32 mouse cellular contexts compared by ENCODE assay signal in the genomic region with DNA sequence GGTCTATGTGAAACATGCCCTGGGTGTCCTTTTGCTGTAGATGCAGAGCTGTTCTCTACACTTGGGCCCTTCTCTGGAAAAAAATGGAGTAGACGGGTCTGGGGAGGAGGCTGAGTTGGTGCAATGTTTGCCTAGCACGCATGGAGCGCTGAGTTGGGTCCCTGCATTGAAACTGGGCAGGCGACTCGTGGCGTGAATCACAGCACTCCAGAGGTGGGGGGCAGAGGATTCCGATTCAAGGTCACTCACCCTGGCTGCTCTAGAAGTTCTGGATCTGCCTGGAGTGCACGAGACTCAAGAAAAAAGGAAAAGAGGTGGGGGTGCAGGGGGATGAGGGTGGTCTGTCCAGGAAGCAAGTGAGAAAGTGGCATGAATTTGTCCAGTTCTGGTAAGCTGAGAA. TPM values are rescaled to one million over a fixed set of nuclear protein-coding genes. Genes with fewer than 3 reads are reported as not detected.
DNase-seq lines count a peak whose midpoint lies in the region; ATAC-seq and TF ChIP-seq lines count a peak whose summit lies in the region.
"Had no signal": no experiment of that assay in that cellular context is flagged by ENCODE, and none has a peak within 500 bp of the region (broad histone marks: within the 10 kb centered on the region; RNA-seq: fewer than 3 reads in every experiment).

No protein-coding gene starts in this region.

- no peaks in the 10 kb centered on the region for H3K27me3 ChIP-seq in heart, embryonic 10.5 days (ENCODE audit: insufficient read depth, poor library complexity, severe bottlenecking)
- H3K27me3 ChIP-seq in lung, postnatal 0 days (replicated peaks; ENCODE audit: insufficient read depth, low read length): no peaks in the 10 kb centered on the region
- no peaks in the 10 kb centered on the region for H3K27me3 ChIP-seq in midbrain, embryonic 11.5 days (ENCODE audit: control insufficient read depth, insufficient read depth, low read length)
- H3K27me3 ChIP-seq: embryonic facial prominence, embryonic 12.5 days; hindbrain, embryonic 13.5 days; limb, embryonic 12.5 days; liver, embryonic 15.5 days; midbrain, embryonic 13.5 days had no signal

- no peaks in the 10 kb centered on the region for H3K36me3 ChIP-seq in heart, embryonic 10.5 days
- H3K36me3 ChIP-seq in lung, postnatal 0 days (ENCODE audit: insufficient read depth, low read length): no peaks in the 10 kb centered on the region
- no peaks in the 10 kb centered on the region for H3K36me3 ChIP-seq in midbrain, embryonic 11.5 days (ENCODE audit: control insufficient read depth, insufficient read depth, low read length)
- H3K36me3 ChIP-seq: midbrain, embryonic 13.5 days had no signal

- TF ChIP-seq POLR2A in olfactory bulb, adult 2 months (IDR thresholded peaks at IDR 0.05; ENCODE audit: insufficient read depth, low read depth, low read length): no peak

- DNase-seq in heart, embryonic 10.5 days (ENCODE audit: low spot score): no peak
- DNase-seq in heart, postnatal 10 days: no peak
- DNase-seq in lung, postnatal 0 days (ENCODE audit: low spot score): no peak
- DNase-seq in lung, postnatal 14 days: no peak
- DNase-seq in urinary bladder, adult 2 months (ENCODE audit: low spot score): no peak
- no peak for DNase-seq in midbrain, embryonic 11.5 days (ENCODE audit: low spot score, missing footprints)
- DNase-seq: cerebellum, adult 11 months; cerebellum, adult 9-10 months; cerebellum, postnatal 36 days; embryo, embryonic 11 days; gastrocnemius, postnatal 25 days; heart, adult 11 months; heart, postnatal 4 days; kidney, adult 8-10 months; kidney, postnatal 4 days; lung, embryonic 14.5 days; retina, postnatal 1 day; right cerebral cortex, postnatal 14 days; thymus, adult 2 months; thymus, postnatal 36 days had no signal

- WGBS in heart, embryonic 10.5 days: 84% methylated on average over 8 of the region's 8 CpGs
- 63% methylated on average over 8 of the region's 8 CpGs for WGBS in lung, postnatal 0 days
- WGBS in olfactory bulb, adult 2 months: 61% methylated on average over 8 of the region's 8 CpGs
- 90% methylated on average over 8 of the region's 8 CpGs for WGBS in midbrain, embryonic 11.5 days

- peak; percentile 48 for ATAC-seq in lung, postnatal 0 days
- no peak for ATAC-seq in midbrain, embryonic 11.5 days (ENCODE audit: low FRiP score)
- ATAC-seq: CD4-positive, CD25-positive, alpha-beta regulatory T cell, adult 4 months; forebrain, embryonic 16.5 days; intestine, embryonic 16.5 days; midbrain, embryonic 13.5 days had no signal

- H3K27ac ChIP-seq in heart, embryonic 10.5 days: 0 out of 2 replicates have a peak overlapping the region, but pooled peaks have one; percentile 17
- peak overlapping the region; percentile 81 for H3K27ac ChIP-seq in lung, postnatal 0 days (ENCODE audit: low read length)
- H3K27ac ChIP-seq in olfactory bulb, adult 2 months (ENCODE audit: insufficient read depth, low read depth, low read length): peak overlapping the region; percentile 58
- H3K27ac ChIP-seq in midbrain, embryonic 11.5 days (ENCODE audit: low read depth, low read length): no peak overlapping the region
- H3K27ac ChIP-seq: embryonic facial prominence, embryonic 12.5 days; hindbrain, embryonic 13.5 days; kidney, postnatal 0 days; limb, embryonic 12.5 days; liver, embryonic 15.5 days; midbrain, embryonic 13.5 days had no signal

- H3K4me3 ChIP-seq in heart, embryonic 10.5 days: no peak overlapping the region
- H3K4me3 ChIP-seq in lung, postnatal 0 days (ENCODE audit: low read depth, low read length): no peak overlapping the region
- H3K4me3 ChIP-seq in olfactory bulb, adult 2 months (ENCODE audit: insufficient read depth, low read depth, low read length): no peak overlapping the region
- no peak overlapping the region for H3K4me3 ChIP-seq in midbrain, embryonic 11.5 days (ENCODE audit: low read depth, low read length)
- H3K4me3 ChIP-seq: embryonic facial prominence, embryonic 12.5 days; erythroblast, embryonic 14.5 days; hindbrain, embryonic 13.5 days; limb, embryonic 12.5 days; liver, embryonic 15.5 days; midbrain, embryonic 13.5 days had no signal

- H3K9ac ChIP-seq in lung, postnatal 0 days (replicated peaks; ENCODE audit: low read depth): no peak overlapping the region
- H3K9ac ChIP-seq in midbrain, embryonic 11.5 days (ENCODE audit: low read length): no peak overlapping the region
- H3K9ac ChIP-seq: embryonic facial prominence, embryonic 12.5 days; hindbrain, embryonic 13.5 days; limb, embryonic 12.5 days; liver, embryonic 15.5 days; lung, embryonic 14.5 days; midbrain, embryonic 13.5 days had no signal

- no peak for TF ChIP-seq EP300 in lung, postnatal 0 days (IDR thresholded peaks at IDR 0.05)

- peaks cover 39% of the 10 kb centered on the region for H3K4me1 ChIP-seq in heart, embryonic 10.5 days
- H3K4me1 ChIP-seq in lung, postnatal 0 days (ENCODE audit: insufficient read depth, low read depth, low read length): peaks cover 43% of the 10 kb centered on the region; the same call in 1 of the 2 replicates
- peaks cover 45% of the 10 kb centered on the region for H3K4me1 ChIP-seq in olfactory bulb, adult 2 months (ENCODE audit: control insufficient read depth, insufficient read depth, low read length)
- H3K4me1 ChIP-seq in midbrain, embryonic 11.5 days (ENCODE audit: control insufficient read depth, insufficient read depth, low read length): peaks cover 13% of the 10 kb centered on the region
- H3K4me1 ChIP-seq: embryonic facial prominence, embryonic 12.5 days had no signal

- no peak for TF ChIP-seq CTCF in lung, postnatal 0 days (IDR thresholded peaks at IDR 0.05)
- TF ChIP-seq CTCF in olfactory bulb, adult 2 months (IDR thresholded peaks at IDR 0.05; ENCODE audit: insufficient read depth, low read depth, low read length): no peak

- intact Hi-C loops in heart, postnatal 10 days (cut with DNase I): no loop called here

- no peaks in the 10 kb centered on the region for H3K9me3 ChIP-seq in heart, embryonic 10.5 days
- H3K9me3 ChIP-seq in lung, postnatal 0 days (ENCODE audit: low read length): no peaks in the 10 kb centered on the region
- no peaks in the 10 kb centered on the region for H3K9me3 ChIP-seq in midbrain, embryonic 11.5 days (ENCODE audit: control insufficient read depth, low read length)
- H3K9me3 ChIP-seq: embryonic facial prominence, embryonic 12.5 days; hindbrain, embryonic 13.5 days; limb, embryonic 12.5 days; liver, embryonic 15.5 days; midbrain, embryonic 13.5 days had no signal

- H3K4me2 ChIP-seq in lung, postnatal 0 days (replicated peaks; ENCODE audit: low read depth, low read length): no peak overlapping the region
- no peak overlapping the region for H3K4me2 ChIP-seq in midbrain, embryonic 11.5 days
- H3K4me2 ChIP-seq: embryonic facial prominence, embryonic 12.5 days; heart, embryonic 11.5 days; hindbrain, embryonic 13.5 days; limb, embryonic 12.5 days; lung, embryonic 14.5 days; midbrain, embryonic 13.5 days had no signal

RNA-seq across cellular contexts. Expression of a gene that starts 14.9 kb away (rescaled TPM):
- 4.7 and 5.4 TPM in 2 replicates for polyA plus RNA-seq in heart, embryonic 10.5 days (2016; fragmentation: Nextera tagmentation; extraction: Ambion mirVana)
- 10 to 100 TPM; 40.0 to 45.2 TPM for total RNA-seq in heart, postnatal 10 days (2021)
- 22.8 and 25.2 TPM in 2 replicates for polyA plus RNA-seq in lung, postnatal 0 days (2015; fragmentation: Nextera tagmentation; extraction: Ambion mirVana)
- polyA plus RNA-seq in olfactory bulb, adult 2 months (2012; ENCODE audit: insufficient read depth, insufficient read length, low replicate concordance, missing spikeins): not detected in 2 replicates
- 14.9 and 27.9 TPM in 2 replicates for polyA plus RNA-seq in urinary bladder, adult 2 months (2012; rRNA removed)
- polyA plus RNA-seq in midbrain, embryonic 11.5 days (2014; fragmentation: Nextera tagmentation; extraction: Ambion mirVana): 11.6 and 11.7 TPM in 2 replicates
